20 mouse cellular contexts compared by ENCODE assay signal in the genomic region with DNA sequence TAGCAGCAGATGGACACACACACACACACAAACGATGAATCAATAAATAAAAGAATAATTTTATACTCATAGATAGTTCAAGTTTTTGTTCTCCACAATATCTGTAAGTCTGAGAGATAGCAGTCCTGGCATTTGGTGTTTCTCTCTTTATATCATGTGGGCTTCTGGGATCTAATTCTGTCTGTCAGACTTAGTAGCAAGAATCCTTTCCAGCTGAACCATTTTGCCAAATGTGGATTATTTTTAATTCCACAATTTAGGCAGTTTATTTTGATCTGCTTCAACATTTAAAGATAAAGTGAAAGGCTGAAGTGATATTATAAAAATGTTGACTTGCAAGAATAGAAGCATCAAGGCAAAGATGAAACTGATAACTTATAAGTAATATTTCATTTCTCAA.
"Had no signal": no experiment of that assay in that cellular context is flagged by ENCODE, and none has a peak within 500 bp of the region (broad histone marks: within the 10 kb centered on the region; RNA-seq: fewer than 3 reads in every experiment).

No protein-coding gene starts in this region.

- H3K27me3 ChIP-seq: midbrain, embryonic 12.5 days; neural tube, embryonic 13.5 days; neural tube, embryonic 15.5 days; stomach, embryonic 15.5 days had no signal

- H3K4me1 ChIP-seq: midbrain, embryonic 12.5 days; neural tube, embryonic 13.5 days; neural tube, embryonic 15.5 days; stomach, embryonic 15.5 days had no signal

- H3K9me3 ChIP-seq: midbrain, embryonic 12.5 days; neural tube, embryonic 13.5 days; neural tube, embryonic 15.5 days; stomach, embryonic 15.5 days had no signal

- DNase-seq: lung, adult 18-20 months; lung, embryonic 14.5 days; lung, postnatal 10 days; lung, postnatal 4 days; midbrain, embryonic 14.5 days; retina, postnatal 1 day; right cerebral cortex, adult 18-20 months; right cerebral cortex, postnatal 25 days; right cerebral cortex, postnatal 4 days; spleen, adult 18-20 months; thymus, adult 18-20 months; thymus, postnatal 14 days; thymus, postnatal 36 days had no signal

- H3K4me3 ChIP-seq: midbrain, embryonic 12.5 days; myocyte; neural tube, embryonic 13.5 days; neural tube, embryonic 15.5 days; stomach, embryonic 15.5 days had no signal

- H3K36me3 ChIP-seq: midbrain, embryonic 12.5 days; neural tube, embryonic 13.5 days; neural tube, embryonic 15.5 days; stomach, embryonic 15.5 days had no signal

- ATAC-seq: midbrain, embryonic 16.5 days had no signal

- H3K4me2 ChIP-seq: lung, embryonic 14.5 days; midbrain, embryonic 12.5 days; neural tube, embryonic 13.5 days; neural tube, embryonic 15.5 days; stomach, embryonic 15.5 days had no signal

- H3K27ac ChIP-seq: midbrain, embryonic 12.5 days; neural tube, embryonic 13.5 days; neural tube, embryonic 15.5 days; stomach, embryonic 15.5 days; stomach, postnatal 0 days had no signal

- H3K9ac ChIP-seq: lung, embryonic 14.5 days; midbrain, embryonic 12.5 days; neural tube, embryonic 13.5 days; neural tube, embryonic 15.5 days; stomach, embryonic 15.5 days had no signal
